Mouse (Mus musculus) cortical plate, adult 2 months (tissue): ENCODE measurements at regions not wholly inside any gene's neighbourhood (a gene's known extent, or its start where the extent isn't known, plus 50 kb on each side); places are given as distances from the start of the nearest gene placed in this dataset.

Source experiments
- H3K27ac ChIP-seq: fragments of 200-500 bp; 2 replicates; pipeline ENCODE4 v1.5.1; 2012; ENCODE audit warnings: low read length, control low read depth, inconsistent platforms; ENCODE audit not compliant: insufficient read depth
- H3K4me1 ChIP-seq: fragments of 200-500 bp; 2 replicates; pipeline ENCODE4 v1.6.1; 2011; ENCODE audit warnings: low read length; ENCODE audit not compliant: control insufficient read depth, insufficient read depth
- H3K4me3 ChIP-seq: fragments of 200-500 bp; 2 replicates; pipeline ENCODE4 v1.5.1; 2011; ENCODE audit warnings: mild to moderate bottlenecking, low read length, control low read depth; ENCODE audit not compliant: insufficient read depth
- CTCF ChIP-seq: fragments of 200-500 bp; IDR thresholded peaks from 2 replicates; pipeline ENCODE4 v1.5.1; 2011; ENCODE audit warnings: mild to moderate bottlenecking, control low read depth, low read length; ENCODE audit not compliant: insufficient read depth; ENCODE audit errors: extremely low read depth
- POLR2A ChIP-seq: fragments of 200-500 bp; IDR thresholded peaks from 2 replicates; pipeline ENCODE4 v1.6.1; 2011; ENCODE audit warnings: mild to moderate bottlenecking, low read length, control low read depth; ENCODE audit not compliant: insufficient read depth; ENCODE audit errors: extremely low read depth

DNA sequence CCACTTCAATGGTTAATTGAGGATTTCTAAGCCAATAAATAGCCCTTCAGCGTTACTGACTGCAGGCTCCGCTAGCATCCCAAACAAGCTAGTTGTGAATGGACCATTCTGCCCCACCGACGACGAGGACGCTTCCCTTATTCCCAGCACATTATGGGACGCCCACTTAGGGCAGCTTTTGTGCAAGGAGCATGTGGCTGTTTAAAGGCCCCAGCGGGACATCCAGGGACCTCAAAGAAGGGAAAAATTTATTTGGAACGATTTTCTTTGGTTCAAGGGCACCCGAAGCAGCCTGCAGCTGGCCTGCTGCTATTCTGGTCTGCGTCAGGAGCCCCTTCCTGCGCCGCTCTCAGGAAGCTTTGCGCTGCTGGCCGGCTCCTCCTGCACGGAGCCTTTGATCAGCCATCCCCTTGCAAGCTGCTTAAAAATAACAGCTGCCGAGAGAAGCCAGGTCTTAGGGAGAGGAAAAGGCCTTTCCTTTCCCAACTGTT is 172.6 kb upstream of the Gm5148 start:
- TF ChIP-seq CTCF, result no peak
- no peak for TF ChIP-seq POLR2A
- H3K4me1 ChIP-seq, result no peaks in the 10 kb centered on the region
- no peak overlapping the region for H3K4me3 ChIP-seq
- H3K27ac ChIP-seq, result no peak overlapping the region

DNA sequence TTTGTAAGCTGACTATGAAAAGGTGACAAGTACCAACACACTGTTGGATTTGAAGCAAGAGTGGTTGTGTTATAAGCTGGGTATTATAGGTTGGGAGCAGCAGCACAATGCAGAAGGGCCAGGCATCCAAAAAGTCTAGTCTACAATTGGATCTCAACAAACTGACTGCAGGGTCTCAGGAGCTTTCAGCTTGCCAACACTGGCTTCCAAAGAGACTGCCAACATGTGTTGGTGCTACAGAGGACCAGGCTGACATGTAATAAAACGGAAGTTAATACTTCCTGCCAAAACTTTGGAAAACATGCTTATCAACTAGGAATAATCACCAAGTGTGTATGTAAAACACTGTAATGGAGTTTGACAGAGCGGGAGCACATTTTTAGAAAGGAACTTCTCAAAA is 170.3 kb upstream of the Gm5148 start:
- no peaks in the 10 kb centered on the region for H3K4me1 ChIP-seq
- H3K4me3 ChIP-seq, result no peak overlapping the region
- H3K27ac ChIP-seq, result no peak overlapping the region
- TF ChIP-seq POLR2A (no peak), CTCF (no peak)

DNA sequence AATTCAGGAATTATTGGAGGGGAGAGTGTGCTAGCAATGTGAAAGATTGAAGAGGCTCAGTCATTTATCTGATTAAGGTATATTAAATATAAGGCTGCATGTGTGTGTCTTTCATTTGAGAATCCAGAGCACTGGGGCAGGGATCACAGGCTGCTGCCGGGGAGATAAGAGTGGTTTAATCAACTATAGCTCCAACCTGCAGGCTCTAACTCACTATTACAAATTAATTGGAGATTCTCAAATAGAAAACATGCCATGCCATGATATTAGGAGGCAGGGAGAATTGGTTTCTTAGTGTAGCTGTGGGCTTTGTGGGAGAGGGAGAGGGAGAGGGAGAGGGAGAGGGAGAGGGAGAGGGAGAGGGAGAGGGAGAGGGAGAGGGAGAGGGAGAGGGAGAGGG is 165.9 kb upstream of the Gm5148 start:
- Histone ChIP-seq H3K4me1 (no peaks in the 10 kb centered on the region), H3K27ac (no peak overlapping the region), H3K4me3 (no peak overlapping the region)
- TF ChIP-seq CTCF (no peak), POLR2A (no peak)

DNA sequence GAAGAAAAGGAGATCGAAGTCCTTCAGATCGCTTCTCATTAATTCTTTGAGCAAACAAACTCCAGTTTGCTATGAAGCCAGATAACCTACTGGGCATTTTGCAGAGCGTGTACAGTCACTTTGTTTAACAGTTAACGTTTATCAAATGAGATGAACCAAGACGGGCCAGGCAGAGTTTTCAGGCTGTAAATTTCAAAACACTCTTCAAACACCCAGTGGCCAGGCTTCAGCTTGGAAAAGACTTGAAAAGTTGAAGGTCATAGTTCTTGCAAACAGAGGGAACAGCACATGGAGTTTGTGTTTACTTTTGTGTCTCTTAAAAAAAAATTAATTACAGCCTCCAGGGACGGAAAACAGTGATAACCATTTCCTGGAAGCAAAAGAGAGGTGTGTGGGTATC is 164.2 kb upstream of the Gm5148 start:
- Histone ChIP-seq H3K27ac (no peak overlapping the region), H3K4me3 (no peak overlapping the region), H3K4me1 (no peaks in the 10 kb centered on the region)
- TF ChIP-seq CTCF (no peak), POLR2A (no peak)

DNA sequence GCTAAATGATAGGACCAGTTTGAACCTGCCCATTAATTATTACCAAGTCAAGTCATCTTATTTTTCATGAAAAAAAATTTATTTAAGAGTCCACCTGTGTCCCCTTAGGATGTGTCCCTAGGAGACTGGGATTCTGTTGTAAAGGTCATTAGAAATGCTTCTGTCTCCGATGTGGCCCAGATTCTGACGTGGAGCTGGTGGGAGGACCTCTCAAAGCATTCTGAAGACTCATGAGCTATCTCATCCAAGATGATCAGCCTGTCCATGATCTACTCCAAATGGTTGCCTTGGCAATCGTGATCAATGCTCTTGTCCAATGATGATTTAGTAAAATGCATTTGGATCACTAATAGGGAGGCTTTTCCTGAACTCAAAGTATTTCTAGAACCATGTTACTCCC is 163.4 kb upstream of the Gm5148 start:
- no peak for TF ChIP-seq POLR2A
- no peak for TF ChIP-seq CTCF
- H3K27ac ChIP-seq, result no peak overlapping the region

DNA sequence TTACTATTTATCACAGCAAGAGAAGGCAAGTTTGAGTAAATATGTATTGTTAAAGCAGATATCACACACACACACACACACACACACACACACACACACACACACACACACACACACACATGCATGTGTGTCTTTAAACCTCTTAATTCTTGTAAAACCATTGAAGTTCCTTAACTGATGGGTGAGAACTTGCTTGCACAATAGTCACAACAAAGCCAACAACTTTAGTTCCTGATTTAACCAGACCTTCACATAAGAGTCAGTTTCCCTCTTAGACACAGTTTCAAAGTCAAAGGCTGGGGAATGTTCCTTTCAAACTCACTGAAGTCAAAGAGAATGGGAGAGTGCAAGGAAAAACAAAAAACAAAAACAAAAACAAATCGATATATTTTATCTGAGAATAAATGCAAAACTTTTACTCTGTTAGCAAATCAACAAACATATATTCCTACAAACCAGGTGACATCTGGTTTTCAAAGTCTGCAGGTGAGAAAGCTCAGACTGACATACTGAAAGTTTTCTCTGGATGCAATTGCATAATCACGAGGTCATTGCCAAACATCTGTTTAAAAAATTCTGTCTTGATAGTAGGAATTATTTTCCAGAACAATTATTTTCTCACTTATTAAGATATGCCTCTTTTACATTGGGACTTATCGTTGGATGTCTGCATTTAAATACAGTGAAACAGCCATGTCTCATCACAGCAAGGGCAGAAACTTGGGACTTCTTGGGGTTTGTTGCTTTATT is 162.6 kb upstream of the Gm5148 start:
- Histone ChIP-seq H3K4me3 (no peak overlapping the region), H3K4me1 (no peaks in the 10 kb centered on the region), H3K27ac (no peak overlapping the region)
- no peak for TF ChIP-seq POLR2A
- TF ChIP-seq CTCF, result no peak

More for the DNA sequence above, 163.4 kb upstream of the Gm5148 start:
- Histone ChIP-seq H3K4me3 (no peak overlapping the region), H3K4me1 (no peaks in the 10 kb centered on the region)

DNA sequence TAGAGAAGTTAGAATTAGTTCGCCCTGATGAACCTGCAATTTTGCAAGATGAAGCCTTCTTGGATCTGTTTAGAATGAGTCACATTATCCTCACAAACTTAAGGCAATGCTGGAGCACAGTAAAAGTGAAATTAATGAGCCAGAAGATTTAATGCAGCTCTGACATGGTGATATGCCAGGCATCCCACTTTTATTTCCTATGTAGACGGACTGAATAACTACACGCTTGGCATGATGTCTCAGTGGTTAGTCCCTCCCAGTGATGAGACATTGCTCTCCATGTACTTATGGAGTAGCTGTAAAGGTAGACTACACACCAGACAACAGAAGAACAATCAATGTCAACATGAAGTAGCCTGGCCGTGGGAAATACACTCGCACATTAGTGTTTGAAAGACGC is 161.5 kb upstream of the Gm5148 start:
- TF ChIP-seq CTCF (no peak), POLR2A (no peak)
- H3K4me1 ChIP-seq, result no peaks in the 10 kb centered on the region
- no peak overlapping the region for H3K4me3 ChIP-seq

DNA sequence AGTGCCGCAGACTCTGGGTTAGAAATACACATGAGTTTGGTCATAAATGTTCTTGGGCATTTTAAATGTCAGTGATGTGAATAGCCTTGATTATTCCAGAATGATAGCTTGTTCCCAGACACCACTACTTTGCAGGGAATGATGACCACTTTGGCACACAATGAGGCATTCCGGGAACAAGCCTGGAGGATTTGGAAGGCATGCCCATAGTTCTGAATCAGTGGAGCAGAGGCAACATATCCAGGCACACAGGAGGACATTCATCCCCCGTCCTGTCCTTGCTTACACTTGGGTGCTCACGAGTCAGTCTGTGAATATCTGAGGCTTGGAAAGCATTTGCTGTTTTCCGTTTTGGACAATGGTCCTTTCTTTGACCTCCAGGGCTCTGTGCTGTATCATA is 158.1 kb upstream of the Gm5148 start:
- H3K27ac ChIP-seq, result no peak overlapping the region
- no peak overlapping the region for H3K4me3 ChIP-seq

More for the DNA sequence above, 161.5 kb upstream of the Gm5148 start:
- H3K27ac ChIP-seq, result no peak overlapping the region

DNA sequence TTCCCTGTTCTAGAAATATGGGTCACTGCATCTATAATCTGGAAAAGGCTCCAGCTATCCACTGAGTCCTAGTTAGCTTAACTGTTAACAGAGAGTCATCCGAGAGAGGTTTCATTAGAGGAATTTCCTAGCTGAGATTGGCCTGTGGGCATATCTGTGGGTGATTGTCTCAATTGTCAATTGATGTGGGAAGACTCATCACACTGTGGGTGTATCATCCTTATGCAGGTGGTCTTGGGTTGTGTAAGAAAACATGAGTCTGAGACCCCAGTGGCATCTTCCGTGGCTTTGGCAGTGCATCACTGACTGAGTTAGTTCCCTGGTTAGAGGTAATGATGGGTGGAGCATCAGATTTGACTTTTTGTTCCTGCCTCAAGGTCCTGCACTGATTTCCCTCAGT is 156.7 kb upstream of the Gm5148 start:
- no peaks in the 10 kb centered on the region for H3K4me1 ChIP-seq
- H3K4me3 ChIP-seq, result no peak overlapping the region
- no peak overlapping the region for H3K27ac ChIP-seq
- TF ChIP-seq POLR2A (no peak), CTCF (no peak)

More for the DNA sequence above, 158.1 kb upstream of the Gm5148 start:
- H3K4me1 ChIP-seq, result no peaks in the 10 kb centered on the region
- TF ChIP-seq POLR2A, result no peak
- no peak for TF ChIP-seq CTCF

DNA sequence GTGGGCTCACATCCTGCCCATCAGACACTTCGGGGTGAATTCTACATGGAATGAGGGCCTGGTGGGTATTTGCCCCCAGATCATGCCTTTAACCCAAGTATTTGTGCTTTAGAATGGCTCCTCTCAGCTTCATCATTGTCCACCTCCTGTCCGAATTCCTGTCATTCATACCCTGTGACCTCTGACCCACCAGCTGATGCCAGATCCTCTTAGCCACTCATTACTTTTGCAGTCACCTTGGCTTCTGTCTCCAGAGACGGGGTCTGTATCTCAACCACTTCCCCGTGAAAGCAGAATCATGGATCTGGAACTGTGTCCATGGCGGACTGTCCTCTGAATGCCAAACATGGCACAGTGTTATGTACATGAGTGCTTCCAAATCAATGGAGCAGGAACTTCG is 154.8 kb upstream of the Gm5148 start:
- TF ChIP-seq CTCF (no peak), POLR2A (no peak)
- H3K4me3 ChIP-seq, result no peak overlapping the region
- H3K27ac ChIP-seq, result no peak overlapping the region
- H3K4me1 ChIP-seq, result no peaks in the 10 kb centered on the region; the same call in 1 of the 2 replicates
